Mouse (Mus musculus): ENCODE data around the gene Pllp.

Pllp gene

GRCm38 (mm10) chr8:94702844-94703813 lies 7.1 kb upstream of the Pllp start:
- DNase-seq, result peak; percentile 84

GRCm38 (mm10) chr8:94702156-94702555 lies 6.1 kb upstream of the Pllp start:
- no peak for DNase-seq

- DNase-seq, result no peak
These were observed 4.4 kb upstream of the Pllp start for GRCm38 (mm10) chr8:94700421-94700935.

GRCm38 (mm10) chr8:94699366-94699765 lies 3.3 kb upstream of the Pllp start:
- peak; percentile 55 for DNase-seq

- DNase-seq, result no peak
These were observed 1.9 kb upstream of the Pllp start for GRCm38 (mm10) chr8:94697956-94698355.

- no peak for DNase-seq
These were observed 488 bp upstream of the Pllp start for GRCm38 (mm10) chr8:94696566-94696965.

GRCm38 (mm10) chr8:94695341-94695993 lies 611 bp downstream of the Pllp start:
- DNase-seq, result no peak

GRCm38 (mm10) chr8:94694701-94695100 lies 1.4 kb downstream of the Pllp start:
- DNase-seq, result no peak

- no peak for DNase-seq
These were observed 10.1 kb downstream of the Pllp start for GRCm38 (mm10) chr8:94685953-94686352.

- DNase-seq, result no peak
These were observed 11.8 kb downstream of the Pllp start for GRCm38 (mm10) chr8:94684287-94684686.

GRCm38 (mm10) chr8:94682732-94683524 lies 13.2 kb downstream of the Pllp start:
- DNase-seq, result no peak

- no peak for DNase-seq
These were observed 15.7 kb downstream of the Pllp start for GRCm38 (mm10) chr8:94680414-94680813.

- no peak for DNase-seq
These were observed 17.5 kb downstream of the Pllp start for GRCm38 (mm10) chr8:94678582-94678981.

- no peak for DNase-seq
These were observed 20.2 kb downstream of the Pllp start for GRCm38 (mm10) chr8:94675923-94676322.

- DNase-seq, result no peak
These were observed 21.7 kb downstream of the Pllp start for GRCm38 (mm10) chr8:94674384-94674783.

- DNase-seq, result peak; percentile 94
These were observed 29.4 kb downstream of the Pllp start, which contains the start of gene Arl2bp for GRCm38 (mm10) chr8:94666456-94667308. Gene Arl2bp, plus strand, starts transcription at chr8:94666600.

GRCm38 (mm10) chr8:94664722-94665121 lies 31.4 kb downstream of the Pllp start:
- no peak for DNase-seq

- DNase-seq, result no peak
These were observed 35.7 kb downstream of the Pllp start for GRCm38 (mm10) chr8:94660418-94660817.

- no peak for DNase-seq
These were observed 38.0 kb downstream of the Pllp start for GRCm38 (mm10) chr8:94658031-94658430.

GRCm38 (mm10) chr8:94654994-94655393 lies 41.1 kb downstream of the Pllp start:
- DNase-seq, result no peak

- DNase-seq, result no peak
These were observed 43.1 kb downstream of the Pllp start for GRCm38 (mm10) chr8:94652951-94653350.

- no peak for DNase-seq
These were observed 46.6 kb downstream of the Pllp start for GRCm38 (mm10) chr8:94649496-94649895.

All from right cerebral cortex, postnatal 14 days (tissue).